Mouse (Mus musculus) left cerebral cortex, adult 9 months (tissue): ENCODE results near the gene Pebp1.

Source experiments
- DNase-seq, 2 experiments: peaks; one replicate each; pipeline ENCODE4 v3.0.0; 2022; ENCODE audit warnings: low spot score in 2 of 2

The Pebp1 gene

DNA sequence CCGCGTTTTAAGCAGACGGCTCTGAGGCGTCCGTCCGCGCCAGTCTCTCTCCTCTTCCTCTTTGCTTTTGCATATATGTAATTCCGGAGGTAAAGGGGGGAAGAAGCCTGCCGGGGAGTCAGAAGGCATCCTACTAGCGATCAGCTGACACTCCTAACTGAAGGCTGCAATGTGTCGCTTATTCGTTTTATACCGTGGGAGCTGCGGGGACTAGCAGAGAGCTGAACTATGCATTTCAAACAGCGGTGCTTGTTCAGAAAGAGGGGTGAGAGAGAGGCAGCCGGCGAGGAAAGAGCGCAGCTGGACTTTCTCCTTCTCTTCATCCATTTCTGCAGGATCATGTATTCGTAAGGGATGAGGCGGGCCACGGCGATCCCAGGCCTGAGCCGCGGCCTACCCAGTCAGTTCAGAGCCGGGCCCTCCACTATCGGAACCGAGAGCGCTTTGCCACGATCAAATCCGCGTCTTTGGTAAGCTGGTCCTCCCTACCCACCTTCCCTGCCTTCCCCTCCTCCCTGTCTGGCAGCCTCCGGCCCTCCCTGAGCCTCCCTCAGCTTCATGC lies 46.6 kb downstream of the Pebp1 start:
- DNase-seq = peak; percentile 20 to 61

DNA sequence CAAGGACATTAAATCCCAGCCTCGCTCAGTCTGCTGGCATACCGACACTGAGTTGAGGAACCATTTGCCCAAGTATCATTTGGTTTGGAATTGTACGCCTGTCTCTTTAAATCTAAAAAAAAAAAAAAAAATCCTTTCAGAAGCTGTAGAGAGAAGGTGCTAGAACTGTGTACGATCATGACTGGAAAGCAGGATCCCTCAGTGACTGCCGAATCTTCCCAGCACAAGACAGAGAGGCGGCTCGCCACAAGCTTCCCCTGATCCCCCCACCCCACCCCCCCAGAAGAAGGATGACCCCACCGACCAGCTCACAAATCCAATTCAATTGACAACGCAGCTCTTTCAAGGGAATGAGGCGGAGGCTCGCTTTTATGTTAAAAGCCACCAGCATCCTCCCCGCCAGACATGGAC lies 47.1 kb downstream of the Pebp1 start:
- peak in 1 of 2 experiments; percentile 50 for DNase-seq

DNA sequence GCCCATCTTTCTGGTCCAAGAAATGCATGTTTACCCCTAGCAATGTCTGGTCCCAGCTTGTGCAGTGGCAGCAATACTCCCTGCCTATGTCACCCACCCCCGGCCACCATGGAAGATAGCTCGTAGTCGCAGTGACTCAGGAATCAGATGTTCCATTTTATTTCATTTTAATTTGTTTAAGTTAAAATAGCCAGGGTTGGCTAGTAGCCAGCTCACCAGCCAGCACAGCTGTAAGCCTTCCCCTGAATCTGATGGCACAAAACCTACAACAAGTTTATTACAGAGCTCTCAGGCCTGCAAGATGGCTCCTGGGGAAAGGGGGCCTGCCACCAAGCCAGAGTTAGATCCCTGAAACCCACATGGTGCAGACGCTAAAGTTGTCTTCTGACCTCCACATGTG lies 48.3 kb downstream of the Pebp1 start:
- no peak for DNase-seq

DNA sequence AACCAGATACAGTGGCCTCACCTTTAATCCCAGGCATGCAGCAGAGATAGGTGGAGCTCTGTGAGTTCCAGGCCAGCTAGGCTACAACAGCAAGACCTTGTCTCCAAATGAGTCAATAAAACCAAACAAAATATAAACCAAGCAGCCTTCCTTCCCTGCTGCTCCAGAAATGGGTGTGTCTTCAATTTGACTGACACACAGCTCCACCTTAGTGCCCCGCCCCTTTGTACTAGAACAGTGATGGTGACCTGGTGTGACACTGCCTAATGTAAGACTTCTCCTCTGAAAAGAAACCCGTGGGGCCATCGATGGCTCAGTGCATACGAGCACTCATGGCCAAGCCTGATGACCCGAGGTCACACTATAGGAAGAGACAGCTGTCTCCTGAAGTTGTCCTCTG lies 50.9 kb downstream of the Pebp1 start:
- no peak for DNase-seq
